Mouse (Mus musculus): ENCODE data around the gene Tmc6.

DNA sequence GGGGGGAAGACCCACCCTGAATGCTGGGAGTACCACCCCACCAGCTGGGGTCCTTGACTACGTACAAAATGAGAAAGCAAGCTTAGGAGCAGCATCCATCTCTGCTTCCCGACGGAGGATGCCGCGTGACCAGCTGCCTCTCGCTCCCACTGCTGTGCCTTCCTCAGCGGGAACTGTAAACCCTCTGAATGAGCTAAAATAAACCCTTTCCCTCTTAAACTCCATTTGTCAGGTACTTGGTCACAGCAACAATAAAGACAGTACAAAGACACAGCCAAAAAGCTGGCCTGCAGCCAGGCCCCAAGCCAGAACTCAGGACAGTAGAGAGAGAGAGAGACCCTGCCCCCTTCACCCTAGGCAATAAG lies 12.3 kb downstream of the Tmc6 start:
- no peak for TF ChIP-seq POLR2A (IDR thresholded peaks at IDR 0.05; ENCODE audit: borderline replicate concordance, insufficient read depth, low read length)
- TF ChIP-seq CTCF (IDR thresholded peaks at IDR 0.05; ENCODE audit: borderline replicate concordance, insufficient read depth, low read depth, low read length): no peak
